Mouse (Mus musculus) small intestine, adult 2 months (tissue): Measurements from ENCODE around the gene H2-T22.
"Not testable (repeated sequence)": the region's sequence is repeated elsewhere in the genome, so short reads cannot be mapped to it uniquely, and the experiment has no call there.

Experiments used
- CTCF ChIP-seq: fragments of 200-500 bp; IDR thresholded peaks from 2 replicates; pipeline ENCODE4 v1.5.1; 2012; ENCODE audit warnings: low read depth, mild to moderate bottlenecking, control low read depth, inconsistent platforms, low read length, moderate library complexity, mixed read lengths; ENCODE audit not compliant: insufficient replicate concordance, insufficient read length; ENCODE audit errors: extremely low read depth
- POLR2A ChIP-seq: fragments of 200-500 bp; IDR thresholded peaks from 2 replicates; pipeline ENCODE4 v1.6.1; 2012; ENCODE audit warnings: low read depth, mild to moderate bottlenecking, control low read depth, inconsistent platforms, low read length, moderate library complexity

- not testable (repeated sequence) for TF ChIP-seq CTCF, POLR2A
Measured at GRCm38 (mm10) chr17:36040604-36041003, 1.9 kb downstream of the H2-T22 start.
